Mouse (Mus musculus) liver, embryonic 13.5 days (tissue): ENCODE results near the gene Mgp. TPM values are rescaled to one million over a fixed set of nuclear protein-coding genes. Genes with fewer than 3 reads are reported as not detected.

Source experiments
- ATAC-seq: fragments of 200-750 bp; cut with Nextera tagmentation; 2 replicates; pipeline ENCODE4 v1.8.0; 2017; ENCODE audit warnings: low read depth, mild to moderate bottlenecking, moderate number of reproducible peaks, moderate library complexity
- DNase-seq: peaks from one replicate; pipeline ENCODE4 v3.0.0; 2022
- H3K27ac ChIP-seq: fragments of 300-500 bp; sonication (generic); 2 replicates; pipeline ENCODE4 v1.5.1; 2015; ENCODE audit warnings: moderate library complexity, mild to moderate bottlenecking, inconsistent platforms
- H3K27me3 ChIP-seq: fragments of 300-500 bp; sonication (generic); 2 replicates; pipeline ENCODE4 v1.6.1; 2015; ENCODE audit warnings: mild to moderate bottlenecking, inconsistent platforms
- H3K36me3 ChIP-seq: fragments of 300-500 bp; sonication (generic); 2 replicates; pipeline ENCODE4 v1.6.1; 2015; ENCODE audit warnings: mild to moderate bottlenecking, inconsistent platforms
- H3K4me1 ChIP-seq: fragments of 300-500 bp; sonication (generic); replicated peaks from 2 replicates; pipeline ENCODE4 v1.6.1; 2015; ENCODE audit warnings: inconsistent platforms
- H3K4me2 ChIP-seq: fragments of 300-500 bp; sonication (generic); 2 replicates; pipeline ENCODE4 v1.6.1; 2015; ENCODE audit warnings: inconsistent platforms, mild to moderate bottlenecking, moderate library complexity
- H3K4me3 ChIP-seq: fragments of 300-500 bp; sonication (generic); replicated peaks from 2 replicates; pipeline ENCODE4 v1.5.1; 2015; ENCODE audit warnings: mild to moderate bottlenecking, inconsistent platforms
- H3K9ac ChIP-seq: fragments of 300-500 bp; sonication (generic); 2 replicates; pipeline ENCODE4 v1.6.1; 2015; ENCODE audit warnings: mild to moderate bottlenecking, inconsistent platforms
- H3K9me3 ChIP-seq: fragments of 300-500 bp; sonication (generic); replicated peaks from 2 replicates; pipeline ENCODE4 v1.6.1; 2016; ENCODE audit warnings: inconsistent platforms
- whole genome bisulfite sequencing: fragments of 180-500 bp; shearing (Covaris S2); methylation state at CpG from one replicate; pipeline ENCODE4 v1.1.7; 2015; ENCODE audit not compliant: insufficient replicate concordance; 5-methylcytosine and 5-hydroxymethylcytosine counted together
- polyA plus RNA-seq: library from polyadenylated mRNA; unstranded; fragments of >200 nt; fragmentation: Nextera tagmentation; extraction: Ambion mirVana; gene quantifications from 2 replicates; pipeline ENCODE4 v1.2.1, GENCODE M21; 2015

Gene Mgp
- polyA plus RNA-seq, 1 experiment from 2014 or later, result 6.5 TPM

GRCm38 (mm10) chr6:136828681-136829080, 46.9 kb downstream of the Mgp start:
- ATAC-seq, result no peak
- H3K27me3 ChIP-seq, result no peaks in the 10 kb centered on the region
- peaks cover 20% of the 10 kb centered on the region for H3K36me3 ChIP-seq
- H3K27ac ChIP-seq, result no peak overlapping the region
- no peak for DNase-seq
- peak overlapping the region; percentile 62 for H3K9ac ChIP-seq
- peak overlapping the region; percentile 89 for H3K4me3 ChIP-seq
- 29% methylated on average over 4 of the region's 4 CpGs for WGBS
- peaks cover 16% of the 10 kb centered on the region for H3K4me1 ChIP-seq
- H3K4me2 ChIP-seq, result peak overlapping the region; percentile 70
- H3K9me3 ChIP-seq, result no peaks in the 10 kb centered on the region

GRCm38 (mm10) chr6:136827881-136828561, 47.6 kb downstream of the Mgp start, which contains the start of gene Wbp11:
Gene Wbp11, minus strand, starts transcription at chr6:136828233.
- peak; percentile 92 for DNase-seq
- Histone ChIP-seq H3K9me3 (no peaks in the 10 kb centered on the region), H3K4me3 (peak within 1 kb of the TSS; percentile 89), H3K9ac (peak within 1 kb of the TSS; percentile 97), H3K27ac (peak within 1 kb of the TSS; percentile 85), H3K4me2 (peak within 1 kb of the TSS; percentile 81), H3K27me3 (no peaks in the 10 kb centered on the region), H3K4me1 (peaks cover 16% of the 10 kb centered on the region), H3K36me3 (peaks cover 23% of the 10 kb centered on the region)
- WGBS, result under 1% methylated on average over 45 of the region's 45 CpGs
- peak; percentile 100 for ATAC-seq

DNA sequence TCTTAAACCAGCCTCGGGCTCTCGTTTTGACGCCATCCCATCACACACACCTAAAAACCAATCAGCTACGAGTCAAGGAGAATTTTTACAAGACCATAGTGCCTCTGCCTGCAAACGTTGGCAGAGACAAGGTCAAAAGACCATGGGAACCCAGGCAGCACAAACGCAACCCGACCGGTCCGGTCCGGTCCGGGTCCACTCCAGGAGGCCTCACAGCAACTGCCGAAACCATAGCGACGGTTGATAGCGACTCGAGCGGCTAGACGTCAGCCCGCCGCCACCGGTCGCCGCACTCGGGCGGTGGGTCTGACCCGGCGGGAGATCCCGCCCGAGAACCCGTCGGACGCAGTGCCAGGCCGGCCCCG, 48.1 kb downstream of the Mgp start, which contains the start of gene BC049715:
Gene BC049715 (plus strand): TSS at position 111 of the 365 bp plus-strand sequence.
- DNase-seq, result no peak
- Histone ChIP-seq H3K36me3 (peaks cover 28% of the 10 kb centered on the region), H3K27ac (peak within 1 kb of the TSS; percentile 85), H3K4me1 (peaks cover 16% of the 10 kb centered on the region), H3K4me2 (peak within 1 kb of the TSS; percentile 81), H3K4me3 (peak within 1 kb of the TSS; percentile 89), H3K9ac (peak within 1 kb of the TSS; percentile 97), H3K27me3 (no peaks in the 10 kb centered on the region), H3K9me3 (no peaks in the 10 kb centered on the region)
- ATAC-seq, result no peak; the same call in 1 of the 2 replicates
- WGBS, result under 1% methylated on average over 34 of the region's 34 CpGs

DNA sequence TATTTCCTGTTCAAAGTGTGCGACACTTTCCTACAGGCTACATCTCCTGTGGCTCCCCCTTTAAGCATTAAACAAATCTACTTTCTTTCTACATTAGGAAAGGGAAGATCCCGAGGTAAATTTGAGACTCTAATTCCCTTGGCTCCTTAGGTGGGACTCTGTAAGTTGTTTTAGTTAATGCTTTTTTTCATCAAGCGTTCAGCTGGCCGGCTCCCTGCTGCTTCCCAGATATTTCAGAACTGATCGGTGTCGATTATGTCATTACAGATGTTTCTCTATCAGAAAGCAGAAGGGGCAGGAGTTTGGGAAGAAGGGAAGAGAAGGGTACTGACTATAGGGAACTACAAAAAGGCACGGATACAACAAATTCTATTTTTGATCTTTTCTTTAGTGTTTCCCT, 48.5 kb downstream of the Mgp start:
- Histone ChIP-seq H3K4me3 (peak overlapping the region; percentile 89), H3K27me3 (no peaks in the 10 kb centered on the region), H3K9me3 (no peaks in the 10 kb centered on the region), H3K4me2 (peak overlapping the region; percentile 81), H3K27ac (peak overlapping the region; percentile 85), H3K36me3 (peaks cover 32% of the 10 kb centered on the region), H3K4me1 (peaks cover 16% of the 10 kb centered on the region), H3K9ac (peak overlapping the region; percentile 97)
- DNase-seq (no peak), ATAC-seq (no peak)
- 6% methylated on average over 7 of the region's 7 CpGs for WGBS

DNA sequence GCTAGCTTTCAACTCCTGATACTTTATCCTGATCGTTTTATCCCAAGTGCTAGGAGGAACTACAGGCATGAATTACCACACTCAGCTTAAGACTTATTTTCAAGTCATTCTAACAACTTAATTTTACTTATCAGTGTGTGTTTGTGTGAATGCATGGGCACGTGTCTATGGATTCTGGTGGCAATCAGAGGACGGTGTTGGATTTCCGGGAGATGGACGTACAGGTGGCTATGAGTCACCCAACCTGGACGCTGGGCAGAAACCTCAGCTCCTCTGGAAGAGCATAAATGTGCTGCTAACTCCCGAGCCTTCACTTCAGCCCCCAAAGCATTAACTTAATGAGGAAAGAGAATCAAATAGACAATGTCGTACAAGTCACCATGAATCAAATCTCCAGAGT, 50.6 kb downstream of the Mgp start:
- H3K4me1 ChIP-seq, result peaks cover 16% of the 10 kb centered on the region
- peaks cover 53% of the 10 kb centered on the region for H3K36me3 ChIP-seq
- 0 out of 2 replicates have a peak overlapping the region, but pooled peaks have one; percentile 17 for H3K9ac ChIP-seq
- no peaks in the 10 kb centered on the region for H3K27me3 ChIP-seq
- no peak overlapping the region for H3K27ac ChIP-seq
- no peaks in the 10 kb centered on the region for H3K9me3 ChIP-seq
- no peak overlapping the region for H3K4me3 ChIP-seq
- ATAC-seq (no peak), DNase-seq (no peak)
- 87% methylated on average over 8 of the region's 8 CpGs for WGBS
- H3K4me2 ChIP-seq, result no peak overlapping the region

Other genes with a start within 250 kb of the Mgp start
- 4.6 and 4.8 TPM in 2 replicates for gene Plbd1, start 213.9 kb downstream of the Mgp start, polyA plus RNA-seq
- gene Gucy2c, start 94.1 kb downstream of the Mgp start, polyA plus RNA-seq, result 0.08 and 0.15 TPM in 2 replicates
- 1.3 and 1.5 TPM in 2 replicates for gene Hist4h4, start 71.4 kb downstream of the Mgp start, polyA plus RNA-seq
- gene H2afj, start 67.6 kb downstream of the Mgp start, polyA plus RNA-seq, result 167 and 177 TPM in 2 replicates
- gene BC049715, start 48.2 kb downstream of the Mgp start, polyA plus RNA-seq, result 1.2 and 2.4 TPM in 2 replicates
- gene Wbp11, start 47.6 kb downstream of the Mgp start, polyA plus RNA-seq, result 62.5 and 80.2 TPM in 2 replicates
- not detected in 2 replicates for gene Smco3, start 40.4 kb downstream of the Mgp start, polyA plus RNA-seq
- gene Art4, start 18.1 kb downstream of the Mgp start, polyA plus RNA-seq, result 28.8 and 32.7 TPM in 2 replicates
- 0.12 and 0.20 TPM in 2 replicates for gene Erp27, start 46.4 kb upstream of the Mgp start, polyA plus RNA-seq
- gene Pde6h, start 48.0 kb upstream of the Mgp start, polyA plus RNA-seq, result not detected in 2 replicates
- gene Arhgdib, start 66.1 kb upstream of the Mgp start, polyA plus RNA-seq, result 107 and 116 TPM in 2 replicates